Mouse (Mus musculus): ENCODE data around the gene Sox21.

DNA sequence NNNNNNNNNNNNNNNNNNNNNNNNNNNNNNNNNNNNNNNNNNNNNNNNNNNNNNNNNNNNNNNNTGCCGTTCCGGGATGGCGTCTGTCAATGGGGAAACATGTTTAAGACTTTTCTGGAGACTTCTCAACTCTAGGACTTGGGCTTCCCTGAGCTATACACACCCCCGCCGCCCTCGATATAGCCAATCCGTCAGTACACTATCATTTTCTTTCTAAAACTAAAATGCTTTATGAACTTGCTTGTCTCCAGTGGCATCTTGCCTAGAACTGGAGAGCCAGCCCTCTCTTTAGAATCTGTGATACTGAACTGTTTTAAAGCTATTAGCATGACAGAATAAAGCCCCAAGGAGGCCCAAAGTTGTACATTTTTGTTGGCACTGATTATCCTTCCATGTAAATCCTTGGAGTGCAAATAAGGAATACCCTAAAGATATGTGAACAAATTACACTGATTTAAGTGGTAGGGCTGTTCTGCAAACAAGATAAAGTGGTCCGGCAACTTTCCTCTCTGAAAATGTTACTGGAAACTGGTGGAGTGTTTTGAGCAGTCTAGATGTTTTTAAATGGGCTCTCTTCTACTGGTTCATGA lies 4.4 kb downstream of the Sox21 start:
- TF ChIP-seq CTCF (IDR thresholded peaks at IDR 0.05; ENCODE audit: insufficient read depth, low read depth, low read length) (no peak), POLR2A (IDR thresholded peaks at IDR 0.05; ENCODE audit: insufficient read depth, low read depth, low read length) (no peak)

Measured in olfactory bulb, adult 2 months (tissue).